Mouse (Mus musculus): ENCODE measurements around the gene Gm11639. TPM values are rescaled to one million over a fixed set of nuclear protein-coding genes. Genes with fewer than 3 reads are reported as not detected.

Gm11639 gene
- polyA plus RNA-seq, 1 experiment from 2014 or later: not detected

DNA sequence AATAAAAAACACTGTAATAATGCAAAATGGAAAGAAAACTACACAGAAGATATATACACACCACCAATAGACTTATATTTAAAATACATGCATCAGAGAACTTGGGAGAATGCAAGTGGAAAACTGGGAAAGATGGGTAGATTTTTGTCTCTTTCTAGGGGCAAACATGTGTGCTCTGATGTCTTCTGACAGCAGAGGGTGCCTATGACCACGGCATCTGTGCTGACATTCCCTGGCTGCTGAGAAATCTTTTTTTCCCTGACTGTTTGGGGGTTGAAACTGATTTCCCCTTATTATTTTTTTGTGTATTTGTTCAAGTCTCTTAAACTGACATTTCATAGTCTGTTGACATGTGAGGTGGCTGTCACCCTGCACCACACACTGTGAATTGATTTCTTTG is 81.6 kb downstream of the Gm11639 start:
- no peak for ATAC-seq (ENCODE audit: insufficient read depth, low FRiP score, low TSS enrichment)

DNA sequence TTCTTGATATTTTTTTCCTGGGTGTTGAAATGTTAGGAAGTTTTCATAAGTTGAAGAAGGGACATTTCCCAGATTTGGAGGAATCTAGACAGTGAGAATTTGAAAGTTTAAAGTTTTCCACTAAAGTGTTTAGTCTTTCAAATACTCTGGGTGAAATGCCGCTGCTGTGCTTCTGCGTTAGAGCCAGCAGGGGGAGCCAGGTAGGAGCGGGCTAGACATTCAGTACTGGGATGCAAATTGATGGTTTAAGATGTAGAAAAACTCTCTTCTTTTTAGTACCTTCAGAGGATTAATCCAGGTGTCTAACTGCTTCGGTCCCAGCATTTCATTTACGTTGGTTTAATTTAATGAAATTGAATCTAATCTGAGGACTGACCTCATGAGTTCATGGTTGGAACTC is 82.6 kb downstream of the Gm11639 start:
- Histone ChIP-seq H3K4me1 (ENCODE audit: control insufficient read depth, insufficient read depth, low read length) (no peaks in the 10 kb centered on the region), H3K9ac (ENCODE audit: low read length) (no peak overlapping the region), H3K9me3 (ENCODE audit: control insufficient read depth, low read length) (no peaks in the 10 kb centered on the region), H3K4me2 (ENCODE audit: low read depth) (no peak overlapping the region), H3K4me3 (ENCODE audit: low read depth, low read length) (no peak overlapping the region), H3K27ac (ENCODE audit: low read depth, low read length) (no peak overlapping the region), H3K36me3 (ENCODE audit: control insufficient read depth, insufficient read depth, low read length) (no peaks in the 10 kb centered on the region), H3K27me3 (ENCODE audit: control insufficient read depth, insufficient read depth, low read length) (no peaks in the 10 kb centered on the region)
- DNase-seq (ENCODE audit: low spot score) (peak; percentile 57), ATAC-seq (ENCODE audit: insufficient read depth, low FRiP score, low TSS enrichment) (no peak)
- WGBS: 11% methylated on average over 5 of the region's 5 CpGs

More for the DNA sequence above, 81.6 kb downstream of the Gm11639 start:
- no peaks in the 10 kb centered on the region for H3K4me1 ChIP-seq (ENCODE audit: control insufficient read depth, insufficient read depth, low read length)
- H3K27ac ChIP-seq (ENCODE audit: low read depth, low read length): no peak overlapping the region
- no peaks in the 10 kb centered on the region for H3K36me3 ChIP-seq (ENCODE audit: control insufficient read depth, insufficient read depth, low read length)
- H3K4me3 ChIP-seq (ENCODE audit: low read depth, low read length): no peak overlapping the region
- H3K9ac ChIP-seq (ENCODE audit: low read length): no peak overlapping the region
- H3K4me2 ChIP-seq (ENCODE audit: low read depth): no peak overlapping the region
- no peaks in the 10 kb centered on the region for H3K9me3 ChIP-seq (ENCODE audit: control insufficient read depth, low read length)
- no peak for DNase-seq (ENCODE audit: low spot score)
- no peaks in the 10 kb centered on the region for H3K27me3 ChIP-seq (ENCODE audit: control insufficient read depth, insufficient read depth, low read length)
- WGBS: 62% methylated on average over 1 of the region's 1 CpGs

DNA sequence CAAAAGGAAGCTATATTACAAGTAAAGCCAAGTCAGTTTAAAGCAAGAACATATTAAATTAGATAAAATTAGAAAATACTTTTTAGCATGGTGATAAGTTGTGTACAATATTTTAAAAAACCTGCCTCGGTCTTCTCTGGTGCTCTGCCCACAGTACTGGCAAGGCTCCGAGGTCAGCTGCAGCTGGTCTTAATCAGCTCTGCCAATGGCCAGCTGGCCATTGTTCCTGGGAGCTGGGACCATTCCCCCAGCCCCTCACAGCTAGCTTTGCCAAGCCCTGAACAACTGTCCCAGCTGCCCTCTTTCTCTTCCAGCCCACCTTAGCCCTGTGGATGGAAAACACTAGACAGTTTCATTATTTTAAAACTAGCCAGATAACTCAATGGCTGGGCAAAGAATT is 93.3 kb downstream of the Gm11639 start:
- H3K4me1 ChIP-seq (ENCODE audit: control insufficient read depth, insufficient read depth, low read length): no peaks in the 10 kb centered on the region
- no peaks in the 10 kb centered on the region for H3K27me3 ChIP-seq (ENCODE audit: control insufficient read depth, insufficient read depth, low read length)
- 87% methylated on average over 2 of the region's 2 CpGs for WGBS
- no peaks in the 10 kb centered on the region for H3K9me3 ChIP-seq (ENCODE audit: control insufficient read depth, low read length)
- no peak overlapping the region for H3K4me3 ChIP-seq (ENCODE audit: low read depth, low read length)
- ATAC-seq (ENCODE audit: insufficient read depth, low FRiP score, low TSS enrichment) (no peak), DNase-seq (ENCODE audit: low spot score) (no peak)
- H3K36me3 ChIP-seq (ENCODE audit: control insufficient read depth, insufficient read depth, low read length): no peaks in the 10 kb centered on the region
- H3K4me2 ChIP-seq (ENCODE audit: low read depth): no peak overlapping the region
- H3K27ac ChIP-seq (ENCODE audit: low read depth, low read length): no peak overlapping the region
- H3K9ac ChIP-seq (ENCODE audit: low read length): no peak overlapping the region

DNA sequence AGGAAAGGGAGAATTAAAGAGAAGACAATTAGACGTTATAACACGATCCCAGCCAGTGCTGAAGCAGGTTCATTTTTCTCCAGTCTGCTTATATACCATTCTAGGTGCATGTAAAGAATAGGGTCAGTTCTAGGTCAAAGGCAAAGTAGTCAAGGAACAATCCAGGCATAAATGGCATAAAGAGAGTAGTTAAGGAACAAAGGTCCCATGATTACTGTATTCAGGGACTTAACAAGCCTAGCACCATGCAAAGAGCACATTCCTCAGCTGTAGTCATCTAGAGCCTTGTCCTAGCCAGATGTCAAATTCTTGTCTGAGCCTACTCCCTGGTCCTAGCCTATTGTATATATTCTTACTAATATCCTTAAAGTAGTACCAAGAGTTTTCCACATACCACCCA is 259.2 kb downstream of the Gm11639 start:
- Histone ChIP-seq H3K27ac (ENCODE audit: low read depth, low read length) (no peak overlapping the region), H3K36me3 (ENCODE audit: control insufficient read depth, insufficient read depth, low read length) (no peaks in the 10 kb centered on the region), H3K4me1 (ENCODE audit: control insufficient read depth, insufficient read depth, low read length) (no peaks in the 10 kb centered on the region), H3K9ac (ENCODE audit: low read length) (no peak overlapping the region), H3K9me3 (ENCODE audit: control insufficient read depth, low read length) (no peaks in the 10 kb centered on the region), H3K4me3 (ENCODE audit: low read depth, low read length) (no peak overlapping the region), H3K27me3 (ENCODE audit: control insufficient read depth, insufficient read depth, low read length) (no peaks in the 10 kb centered on the region), H3K4me2 (ENCODE audit: low read depth) (no peak overlapping the region)
- 76% methylated on average over 2 of the region's 2 CpGs for WGBS
- DNase-seq (ENCODE audit: low spot score) (no peak), ATAC-seq (ENCODE audit: insufficient read depth, low FRiP score, low TSS enrichment) (no peak)

DNA sequence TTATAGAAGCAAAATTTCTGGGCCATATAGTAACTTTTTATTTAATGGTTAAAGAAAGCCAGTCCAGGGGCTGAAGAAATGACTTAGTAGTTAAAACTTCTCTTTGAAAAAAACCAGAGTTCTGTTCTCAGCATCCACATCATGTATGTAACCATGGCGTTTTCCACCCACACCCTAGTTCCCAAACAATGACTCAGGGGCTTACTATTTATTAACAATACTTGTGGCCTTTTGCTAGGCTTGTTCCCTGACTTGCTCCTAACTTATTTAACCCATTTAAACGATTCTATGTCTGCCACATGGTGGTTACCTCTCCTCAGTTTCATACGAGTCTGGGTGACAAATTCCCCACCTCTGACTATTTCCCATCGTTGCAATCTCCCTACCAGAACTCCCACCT is 266.8 kb downstream of the Gm11639 start:
- Histone ChIP-seq H3K4me3 (ENCODE audit: low read depth, low read length) (no peak overlapping the region), H3K27ac (ENCODE audit: low read depth, low read length) (no peak overlapping the region), H3K9ac (ENCODE audit: low read length) (no peak overlapping the region), H3K27me3 (ENCODE audit: control insufficient read depth, insufficient read depth, low read length) (no peaks in the 10 kb centered on the region), H3K36me3 (ENCODE audit: control insufficient read depth, insufficient read depth, low read length) (no peaks in the 10 kb centered on the region), H3K4me2 (ENCODE audit: low read depth) (no peak overlapping the region), H3K4me1 (ENCODE audit: control insufficient read depth, insufficient read depth, low read length) (no peaks in the 10 kb centered on the region), H3K9me3 (ENCODE audit: control insufficient read depth, low read length) (no peaks in the 10 kb centered on the region)
- ATAC-seq (ENCODE audit: insufficient read depth, low FRiP score, low TSS enrichment) (no peak), DNase-seq (ENCODE audit: low spot score) (no peak)
- 72% methylated on average over 4 of the region's 4 CpGs for WGBS

DNA sequence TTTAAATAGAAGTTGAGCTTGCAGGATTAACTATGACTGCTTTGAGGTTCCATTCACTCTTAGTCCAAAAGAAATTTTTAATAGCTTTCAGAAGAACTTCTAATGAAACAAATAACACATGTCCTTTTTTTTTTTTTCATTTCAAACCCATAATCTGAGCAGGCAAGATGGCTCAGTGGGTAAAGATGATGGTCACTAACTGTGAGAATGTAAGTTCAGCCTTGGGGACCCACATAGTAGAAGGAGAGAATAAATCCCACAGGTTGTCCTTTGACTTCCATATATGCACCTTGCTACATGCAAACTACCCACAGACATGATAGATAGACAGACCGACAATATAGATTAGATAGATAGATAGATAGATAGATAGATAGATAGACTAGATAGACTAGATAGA is 282.4 kb downstream of the Gm11639 start:
- H3K27me3 ChIP-seq (ENCODE audit: control insufficient read depth, insufficient read depth, low read length): no peaks in the 10 kb centered on the region
- no peak overlapping the region for H3K4me3 ChIP-seq (ENCODE audit: low read depth, low read length)
- DNase-seq (ENCODE audit: low spot score) (no peak), ATAC-seq (ENCODE audit: insufficient read depth, low FRiP score, low TSS enrichment) (no peak)
- H3K4me2 ChIP-seq (ENCODE audit: low read depth): no peak overlapping the region
- WGBS: 88% methylated on average over 1 of the region's 1 CpGs
- no peaks in the 10 kb centered on the region for H3K9me3 ChIP-seq (ENCODE audit: control insufficient read depth, low read length)
- no peaks in the 10 kb centered on the region for H3K4me1 ChIP-seq (ENCODE audit: control insufficient read depth, insufficient read depth, low read length)
- no peaks in the 10 kb centered on the region for H3K36me3 ChIP-seq (ENCODE audit: control insufficient read depth, insufficient read depth, low read length)
- no peak overlapping the region for H3K27ac ChIP-seq (ENCODE audit: low read depth, low read length)
- no peak overlapping the region for H3K9ac ChIP-seq (ENCODE audit: low read length)

DNA sequence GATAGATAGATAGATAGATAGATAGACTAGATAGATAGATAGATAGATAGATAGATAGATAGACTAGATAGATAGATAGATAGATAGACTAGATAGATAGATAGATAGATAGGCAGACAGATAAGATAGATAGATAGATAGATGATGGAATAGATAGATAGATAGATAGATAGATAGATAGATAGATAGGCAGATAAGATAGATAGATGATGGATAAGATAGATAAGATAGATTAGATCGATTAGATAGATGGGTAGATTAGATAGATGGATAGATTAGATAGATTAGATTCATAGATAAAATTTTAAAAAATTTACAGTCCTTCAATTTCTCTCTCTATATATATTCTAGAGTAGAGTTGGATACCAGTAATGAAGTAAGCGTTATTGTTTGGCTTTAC is 282.9 kb downstream of the Gm11639 start:
- WGBS: 94% methylated on average over 2 of the region's 2 CpGs
- ATAC-seq (ENCODE audit: insufficient read depth, low FRiP score, low TSS enrichment) (no peak), DNase-seq (ENCODE audit: low spot score) (no peak)
- Histone ChIP-seq H3K27me3 (ENCODE audit: control insufficient read depth, insufficient read depth, low read length) (no peaks in the 10 kb centered on the region), H3K9ac (ENCODE audit: low read length) (no peak overlapping the region), H3K4me1 (ENCODE audit: control insufficient read depth, insufficient read depth, low read length) (no peaks in the 10 kb centered on the region), H3K9me3 (ENCODE audit: control insufficient read depth, low read length) (no peaks in the 10 kb centered on the region), H3K27ac (ENCODE audit: low read depth, low read length) (no peak overlapping the region), H3K4me3 (ENCODE audit: low read depth, low read length) (no peak overlapping the region), H3K4me2 (ENCODE audit: low read depth) (no peak overlapping the region), H3K36me3 (ENCODE audit: control insufficient read depth, insufficient read depth, low read length) (no peaks in the 10 kb centered on the region)

DNA sequence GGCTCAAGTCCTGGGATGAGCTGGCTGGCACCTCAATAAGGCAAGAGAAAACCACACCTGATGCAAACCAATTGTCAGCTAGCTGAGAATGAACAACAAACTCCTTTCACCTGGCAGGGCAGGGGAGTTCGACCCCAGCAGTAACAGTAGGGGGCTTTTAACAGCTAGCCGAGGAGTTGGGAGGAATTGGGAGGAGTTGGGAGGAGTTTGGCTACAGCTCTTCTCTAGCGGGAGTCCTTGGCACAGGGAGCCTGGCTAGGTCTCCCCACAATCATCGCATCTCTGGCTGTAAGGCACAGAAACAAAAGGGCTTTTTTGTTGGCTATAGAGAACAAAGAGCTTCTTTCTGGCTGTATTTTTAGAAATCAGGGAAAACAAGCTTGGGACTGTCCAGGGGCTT is 285.8 kb downstream of the Gm11639 start:
- H3K36me3 ChIP-seq (ENCODE audit: control insufficient read depth, insufficient read depth, low read length): no peaks in the 10 kb centered on the region
- no peaks in the 10 kb centered on the region for H3K27me3 ChIP-seq (ENCODE audit: control insufficient read depth, insufficient read depth, low read length)
- H3K9ac ChIP-seq (ENCODE audit: low read length): no peak overlapping the region
- ATAC-seq (ENCODE audit: insufficient read depth, low FRiP score, low TSS enrichment): no peak
- H3K4me2 ChIP-seq (ENCODE audit: low read depth): no peak overlapping the region
- no peaks in the 10 kb centered on the region for H3K9me3 ChIP-seq (ENCODE audit: control insufficient read depth, low read length)
- H3K27ac ChIP-seq (ENCODE audit: low read depth, low read length): no peak overlapping the region
- WGBS: 8% methylated on average over 4 of the region's 4 CpGs
- H3K4me1 ChIP-seq (ENCODE audit: control insufficient read depth, insufficient read depth, low read length): no peaks in the 10 kb centered on the region
- no peak overlapping the region for H3K4me3 ChIP-seq (ENCODE audit: low read depth, low read length)
- DNase-seq (ENCODE audit: low spot score): no peak

DNA sequence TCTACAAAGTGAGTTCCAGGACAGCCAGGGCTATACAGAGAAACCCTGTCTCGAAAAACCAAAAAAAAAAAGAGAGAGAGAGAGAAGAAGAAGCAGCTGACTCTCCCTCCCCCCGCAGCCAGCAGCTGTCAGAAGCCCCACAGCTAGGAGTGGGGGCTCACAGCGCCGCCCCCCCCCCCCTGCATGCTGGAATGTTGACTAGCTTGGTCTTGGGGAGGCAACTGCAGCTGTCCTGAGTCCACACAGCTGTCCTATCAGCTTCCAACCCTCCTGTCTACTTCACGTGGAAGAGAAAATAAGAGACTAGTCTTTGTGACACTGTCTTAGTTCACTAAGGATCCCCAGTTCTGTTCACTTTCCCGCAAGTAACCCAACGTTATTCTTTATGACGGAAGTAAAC is 287.0 kb downstream of the Gm11639 start:
- no peak overlapping the region for H3K4me3 ChIP-seq (ENCODE audit: low read depth, low read length)
- H3K27ac ChIP-seq (ENCODE audit: low read depth, low read length): no peak overlapping the region
- no peaks in the 10 kb centered on the region for H3K27me3 ChIP-seq (ENCODE audit: control insufficient read depth, insufficient read depth, low read length)
- ATAC-seq (ENCODE audit: insufficient read depth, low FRiP score, low TSS enrichment): no peak
- no peaks in the 10 kb centered on the region for H3K9me3 ChIP-seq (ENCODE audit: control insufficient read depth, low read length)
- no peaks in the 10 kb centered on the region for H3K36me3 ChIP-seq (ENCODE audit: control insufficient read depth, insufficient read depth, low read length)
- DNase-seq (ENCODE audit: low spot score): no peak
- no peak overlapping the region for H3K4me2 ChIP-seq (ENCODE audit: low read depth)
- no peaks in the 10 kb centered on the region for H3K4me1 ChIP-seq (ENCODE audit: control insufficient read depth, insufficient read depth, low read length)
- WGBS: 79% methylated on average over 8 of the region's 8 CpGs
- H3K9ac ChIP-seq (ENCODE audit: low read length): no peak overlapping the region

Data from neural tube, embryonic 11.5 days (tissue).